Mouse (Mus musculus) stomach, postnatal 0 days (tissue): Measurements from ENCODE around the gene Zkscan3.

Source experiments
- CTCF ChIP-seq: IDR thresholded peaks from 2 replicates; pipeline ENCODE4 v1.5.1; 2016; ENCODE audit warnings: antibody characterized with exemption, low read depth, mild to moderate bottlenecking, moderate library complexity
- EP300 ChIP-seq: optimal IDR thresholded peaks from 2 replicates; pipeline ENCODE3; 2016; ENCODE audit warnings: antibody characterized with exemption

GRCm38 (mm10) chr13:21350593-21350992 is 52.0 kb downstream of the Zkscan3 start:
- TF ChIP-seq CTCF (no peak), EP300 (no peak)
